Mouse (Mus musculus): ENCODE results near the gene Meioc. TPM values are rescaled to one million over a fixed set of nuclear protein-coding genes. Genes with fewer than 3 reads are reported as not detected.
"Not testable (repeated sequence)": the region's sequence is repeated elsewhere in the genome, so short reads cannot be mapped to it uniquely, and the experiment has no call there.

Meioc gene
- polyA plus RNA-seq, 1 experiment from 2014 or later: 0.22 TPM

DNA sequence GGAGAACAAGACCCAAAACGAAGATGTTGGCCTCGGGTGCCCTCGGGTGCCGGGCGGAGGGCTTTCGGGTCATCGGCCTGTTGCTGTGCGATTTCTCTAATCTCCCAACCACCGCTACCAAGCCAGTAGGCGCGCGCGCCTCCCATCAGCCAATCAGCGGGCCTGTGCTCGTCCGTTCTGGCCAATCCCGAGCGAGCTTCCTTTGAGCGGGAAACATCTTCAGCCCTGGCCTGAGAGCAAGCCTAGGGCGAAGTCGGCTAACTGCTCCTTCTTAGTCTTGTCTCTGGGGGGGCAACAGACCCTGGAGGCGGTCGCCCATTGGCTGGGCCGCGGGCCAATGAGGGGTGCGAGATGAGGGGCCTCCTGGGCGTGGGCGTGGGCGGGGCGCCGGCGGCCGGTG is 1.6 kb downstream of the Meioc start:
- no peak for TF ChIP-seq CTCF (IDR thresholded peaks at IDR 0.05; ENCODE audit: low read depth)
- Histone ChIP-seq H3K36me3 (ENCODE audit: insufficient read depth) (no peaks in the 10 kb centered on the region), H3K27me3 (ENCODE audit: insufficient read depth, low read length) (peaks cover 22% of the 10 kb centered on the region; the same call in 1 of the 2 replicates), H3K4me2 (0 out of 2 replicates have a peak overlapping the region, but pooled peaks have one; percentile 3), H3K9me3 (ENCODE audit: low read depth, low read length) (peaks cover 12% of the 10 kb centered on the region; the same call in 1 of the 2 replicates), H3K4me1 (ENCODE audit: insufficient read depth) (no peaks in the 10 kb centered on the region), H3K4me3 (ENCODE audit: low read depth, low read length) (no peak overlapping the region), H3K27ac (ENCODE audit: low read depth) (no peak overlapping the region), H3K9ac (no peak overlapping the region)
- 47% methylated on average over 33 of the region's 33 CpGs for WGBS
- ATAC-seq (ENCODE audit: insufficient read depth) (no peak), DNase-seq (peak; percentile 6)

DNA sequence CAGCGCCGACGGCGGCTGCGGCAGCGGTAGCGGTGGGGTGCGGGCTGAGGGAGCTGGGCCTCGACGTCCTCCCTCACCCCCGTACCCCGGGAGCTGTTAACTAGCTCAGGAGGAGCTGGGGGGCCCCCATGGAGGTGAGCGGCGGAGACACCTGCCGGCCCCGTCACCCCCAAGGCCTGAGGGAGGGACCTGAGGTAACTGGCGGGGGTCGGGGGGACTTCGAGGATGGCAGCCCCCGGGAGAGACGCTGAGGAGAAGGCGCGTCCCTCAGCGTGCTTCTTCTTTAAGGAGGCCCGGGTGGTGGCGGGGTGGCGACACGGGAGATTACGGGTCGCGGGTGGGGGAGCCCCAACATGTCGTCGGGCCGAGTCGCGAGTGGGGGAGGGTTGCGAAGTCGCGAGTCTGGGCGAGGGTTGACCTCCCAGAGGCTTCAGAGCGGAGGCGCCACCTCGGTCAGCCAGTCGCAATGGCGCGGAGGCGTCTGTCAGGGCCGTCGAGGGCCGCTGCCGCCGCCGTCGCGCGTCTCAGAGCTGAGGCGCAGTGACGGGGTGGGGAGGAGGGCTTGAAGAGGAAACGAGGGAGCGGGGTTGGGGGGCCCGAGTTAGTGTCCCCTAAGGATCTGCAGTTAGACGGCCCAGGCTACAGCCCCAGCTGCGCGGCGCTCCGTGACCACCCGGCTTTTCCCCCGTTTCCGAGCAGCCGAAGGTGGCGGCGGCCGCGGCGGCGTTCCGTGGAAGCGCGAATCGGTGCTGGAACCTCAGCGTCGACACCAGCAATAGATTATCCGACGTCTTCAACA is 2.3 kb downstream of the Meioc start:
- H3K4me1 ChIP-seq (ENCODE audit: insufficient read depth): no peaks in the 10 kb centered on the region

DNA sequence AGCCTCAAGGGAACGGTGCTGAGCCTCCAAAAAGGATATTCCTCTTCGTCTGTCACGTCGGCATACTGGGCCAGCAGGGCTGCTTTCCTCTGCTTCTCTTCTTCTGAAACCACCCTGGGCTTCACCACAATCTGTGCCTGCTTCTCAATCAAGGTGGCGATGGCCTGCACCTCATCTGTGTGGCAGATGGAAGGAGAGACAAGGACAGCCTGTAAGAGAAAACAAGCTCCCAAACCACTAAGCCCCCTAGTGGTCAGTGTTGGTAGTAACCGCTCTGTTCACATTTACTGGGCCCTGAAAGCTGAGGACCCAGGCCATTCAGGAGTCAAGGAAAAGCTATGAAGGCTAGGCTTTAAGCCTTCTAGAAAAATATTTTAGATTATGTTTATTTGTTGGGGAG is 26.6 kb downstream of the Meioc start:
- DNase-seq (peak; percentile 90), ATAC-seq (ENCODE audit: insufficient read depth) (no peak)
- H3K4me2 ChIP-seq: no peak overlapping the region
- peaks cover 32% of the 10 kb centered on the region for H3K36me3 ChIP-seq (ENCODE audit: insufficient read depth)
- 62% methylated on average over 6 of the region's 6 CpGs for WGBS
- H3K9me3 ChIP-seq (ENCODE audit: low read depth, low read length): no peaks in the 10 kb centered on the region
- no peaks in the 10 kb centered on the region for H3K27me3 ChIP-seq (ENCODE audit: insufficient read depth, low read length)
- no peak overlapping the region for H3K27ac ChIP-seq (ENCODE audit: low read depth)
- H3K9ac ChIP-seq: no peak overlapping the region
- peak; percentile 94 for TF ChIP-seq CTCF (IDR thresholded peaks at IDR 0.05; ENCODE audit: low read depth)
- no peaks in the 10 kb centered on the region for H3K4me1 ChIP-seq (ENCODE audit: insufficient read depth)
- no peak overlapping the region for H3K4me3 ChIP-seq (ENCODE audit: low read depth, low read length)

More for the DNA sequence above, 2.3 kb downstream of the Meioc start:
- H3K4me2 ChIP-seq: 0 out of 2 replicates have a peak overlapping the region, but pooled peaks have one; percentile 7
- H3K4me3 ChIP-seq (ENCODE audit: low read depth, low read length): peak overlapping the region; percentile 17
- no peaks in the 10 kb centered on the region for H3K36me3 ChIP-seq (ENCODE audit: insufficient read depth)
- peaks cover 22% of the 10 kb centered on the region; the same call in 1 of the 2 replicates for H3K27me3 ChIP-seq (ENCODE audit: insufficient read depth, low read length)
- DNase-seq (peak; percentile 6), ATAC-seq (ENCODE audit: insufficient read depth) (no peak)
- no peak overlapping the region for H3K9ac ChIP-seq
- peaks cover 12% of the 10 kb centered on the region; the same call in 1 of the 2 replicates for H3K9me3 ChIP-seq (ENCODE audit: low read depth, low read length)
- WGBS: 38% methylated on average over 81 of the region's 84 CpGs
- no peak for TF ChIP-seq CTCF (IDR thresholded peaks at IDR 0.05; ENCODE audit: low read depth)
- H3K27ac ChIP-seq (ENCODE audit: low read depth): no peak overlapping the region

DNA sequence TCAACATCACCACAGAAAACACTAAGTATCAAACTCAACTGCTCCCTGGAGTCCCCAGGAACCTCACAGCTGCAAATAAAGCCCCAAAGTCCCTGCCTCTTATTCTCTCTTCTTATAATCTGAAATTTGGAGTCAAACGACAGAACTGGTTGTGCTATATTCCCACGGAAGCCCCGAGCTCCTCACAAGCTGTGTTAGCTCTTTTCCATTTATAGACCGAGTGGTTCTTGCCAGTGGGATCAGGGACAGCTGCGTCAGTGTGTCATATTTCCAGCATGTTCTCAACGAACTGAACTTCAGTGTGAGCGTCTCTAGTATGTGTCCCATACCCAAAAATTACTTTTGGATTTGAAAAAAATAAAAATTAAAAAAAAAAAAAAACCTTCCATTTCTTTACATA is 31.8 kb downstream of the Meioc start:
- no peak overlapping the region for H3K27ac ChIP-seq (ENCODE audit: low read depth)
- H3K4me3 ChIP-seq (ENCODE audit: low read depth, low read length): no peak overlapping the region
- H3K4me2 ChIP-seq: no peak overlapping the region
- 91% methylated on average over 7 of the region's 7 CpGs for WGBS
- no peak overlapping the region for H3K9ac ChIP-seq
- TF ChIP-seq CTCF (IDR thresholded peaks at IDR 0.05; ENCODE audit: low read depth): no peak
- DNase-seq (no peak), ATAC-seq (ENCODE audit: insufficient read depth) (no peak)
- peaks cover 8% of the 10 kb centered on the region; the same call in 1 of the 2 replicates for H3K36me3 ChIP-seq (ENCODE audit: insufficient read depth)
- no peaks in the 10 kb centered on the region for H3K27me3 ChIP-seq (ENCODE audit: insufficient read depth, low read length)
- H3K4me1 ChIP-seq (ENCODE audit: insufficient read depth): no peaks in the 10 kb centered on the region
- no peaks in the 10 kb centered on the region for H3K9me3 ChIP-seq (ENCODE audit: low read depth, low read length)

DNA sequence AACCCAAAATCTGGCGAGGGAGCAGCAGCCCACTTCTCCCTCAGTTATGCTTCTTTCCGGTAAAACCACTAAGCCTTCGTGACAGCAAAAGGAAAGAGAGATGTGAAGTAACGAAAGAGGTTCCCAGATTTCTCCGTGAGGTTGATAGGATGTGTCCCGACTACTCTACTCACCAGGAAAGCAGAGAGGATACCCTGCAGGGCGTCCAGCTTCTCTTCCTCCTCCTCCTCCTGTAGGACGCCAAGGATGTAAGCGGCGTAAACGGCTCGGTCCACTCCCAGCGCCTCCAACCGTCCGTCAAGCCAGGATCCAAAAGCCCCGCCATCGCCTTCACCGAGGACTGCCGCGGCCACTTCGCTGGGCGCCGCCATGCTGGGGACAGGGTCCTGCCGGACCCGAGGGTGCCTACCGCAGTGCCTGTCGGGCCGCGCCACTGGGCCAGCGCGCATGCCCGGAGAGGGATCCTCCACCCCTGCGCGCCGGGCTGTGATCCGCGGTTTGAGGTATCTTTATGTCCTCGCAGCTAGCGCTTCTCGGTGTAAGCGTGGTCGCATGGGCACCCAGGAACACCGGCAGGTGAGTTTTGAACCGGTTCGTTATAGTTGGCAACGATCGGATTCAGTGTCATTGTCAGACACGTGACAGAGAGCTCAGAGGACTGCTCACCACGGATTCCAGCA is 34.0 kb downstream of the Meioc start, which contains the start of gene Ccdc43:
Ccdc43 (minus strand) TSS at position 445 of the 680 bp plus-strand sequence.
- ATAC-seq (ENCODE audit: insufficient read depth): peak; percentile 98
- Histone ChIP-seq H3K27ac (ENCODE audit: low read depth) (peak within 1 kb of the TSS; percentile 43; the same call in 1 of the 2 replicates), H3K9me3 (ENCODE audit: low read depth, low read length) (no peaks in the 10 kb centered on the region), H3K27me3 (ENCODE audit: insufficient read depth, low read length) (no peaks in the 10 kb centered on the region), H3K4me3 (ENCODE audit: low read depth, low read length) (peak within 1 kb of the TSS; percentile 68), H3K4me1 (ENCODE audit: insufficient read depth) (no peaks in the 10 kb centered on the region), H3K9ac (peak within 1 kb of the TSS; percentile 77), H3K4me2 (peak within 1 kb of the TSS; percentile 79), H3K36me3 (ENCODE audit: insufficient read depth) (no peaks in the 10 kb centered on the region)
- peak; percentile 91 for DNase-seq
- TF ChIP-seq CTCF (IDR thresholded peaks at IDR 0.05; ENCODE audit: low read depth): no peak
- 0% methylated on average over 49 of the region's 49 CpGs for WGBS

DNA sequence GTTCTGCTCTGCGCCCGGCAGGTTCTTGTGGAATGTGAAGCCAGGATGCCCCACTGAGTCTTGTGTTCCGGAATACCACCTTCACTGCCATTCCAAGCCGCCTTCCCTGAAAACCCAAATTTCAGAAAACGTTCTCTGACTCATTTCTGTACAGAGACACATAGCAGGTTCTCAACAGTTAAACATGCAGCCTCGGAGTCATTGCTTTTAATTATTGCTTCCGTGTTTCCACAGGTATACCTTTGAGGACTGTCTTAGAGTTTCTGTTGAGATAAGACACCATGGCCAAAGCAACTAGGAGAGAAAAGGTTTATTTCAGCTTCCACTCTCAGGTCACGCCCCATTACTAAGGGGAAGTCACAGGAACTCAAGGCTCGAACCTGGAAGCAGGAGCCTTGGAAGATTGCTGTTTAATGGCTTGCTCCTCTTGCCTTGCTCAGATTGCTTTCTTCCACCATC is 34.5 kb downstream of the Meioc start:
- ATAC-seq (ENCODE audit: insufficient read depth) (no peak), DNase-seq (no peak)
- Histone ChIP-seq H3K4me1 (ENCODE audit: insufficient read depth) (no peaks in the 10 kb centered on the region), H3K4me2 (peak overlapping the region; percentile 79), H3K4me3 (ENCODE audit: low read depth, low read length) (peak overlapping the region; percentile 68), H3K36me3 (ENCODE audit: insufficient read depth) (no peaks in the 10 kb centered on the region), H3K27me3 (ENCODE audit: insufficient read depth, low read length) (no peaks in the 10 kb centered on the region), H3K27ac (ENCODE audit: low read depth) (no peak overlapping the region), H3K9ac (peak overlapping the region; percentile 77), H3K9me3 (ENCODE audit: low read depth, low read length) (no peaks in the 10 kb centered on the region)
- TF ChIP-seq CTCF (IDR thresholded peaks at IDR 0.05; ENCODE audit: low read depth): no peak
- 14% methylated on average over 9 of the region's 9 CpGs for WGBS

DNA sequence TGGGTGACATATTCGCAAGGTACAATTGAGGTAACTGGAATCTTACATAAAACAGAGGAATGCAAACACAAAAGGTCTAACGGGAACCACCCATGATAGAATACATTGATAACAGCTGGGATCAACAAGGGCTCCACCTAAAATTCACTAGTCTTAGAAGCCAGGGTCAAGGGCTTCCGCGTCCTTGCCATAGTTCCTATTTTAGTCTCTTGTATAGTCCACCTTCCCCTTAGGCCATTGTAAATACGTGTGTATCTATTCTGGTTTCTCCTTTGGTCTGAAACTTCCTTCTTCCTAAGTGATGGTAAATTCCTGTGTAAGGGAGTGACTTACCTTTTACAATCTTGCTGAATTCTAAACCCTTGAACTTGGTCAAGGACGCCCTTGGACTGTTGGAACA is 38.7 kb downstream of the Meioc start:
- not testable (repeated sequence) for H3K4me2 ChIP-seq; H3K9ac ChIP-seq; H3K4me3 ChIP-seq (ENCODE audit: low read depth, low read length); H3K4me1 ChIP-seq (ENCODE audit: insufficient read depth); ATAC-seq (ENCODE audit: insufficient read depth); H3K27me3 ChIP-seq (ENCODE audit: insufficient read depth, low read length); H3K27ac ChIP-seq (ENCODE audit: low read depth); H3K9me3 ChIP-seq (ENCODE audit: low read depth, low read length); H3K36me3 ChIP-seq (ENCODE audit: insufficient read depth); DNase-seq
- WGBS: 91% methylated on average over 6 of the region's 6 CpGs

Measured in lung, embryonic 14.5 days (tissue).